Mouse (Mus musculus): ENCODE results near the gene Vmn1r178. TPM values are rescaled to one million over a fixed set of nuclear protein-coding genes. Genes with fewer than 3 reads are reported as not detected.
"Not testable (repeated sequence)": the region's sequence is repeated elsewhere in the genome, so short reads cannot be mapped to it uniquely, and the experiment has no call there.

The Vmn1r178 gene
- not detected in 2 replicates for polyA plus RNA-seq (2015; fragmentation: Nextera tagmentation; extraction: Ambion mirVana)

GRCm38 (mm10) chr7:23891709-23892108 lies at the start of gene Vmn1r178:
Gene Vmn1r178, plus strand, starts transcription at chr7:23892009.
- Histone ChIP-seq H3K9ac (ENCODE audit: low read depth, low read length) (no peak within 1 kb of the TSS), H3K27ac (no peak within 1 kb of the TSS), H3K4me3 (replicated peaks; ENCODE audit: low read depth, low read length) (no peak within 1 kb of the TSS), H3K9me3 (replicated peaks; ENCODE audit: low read length) (no peaks in the 10 kb centered on the region; the same call in 1 of the 2 replicates), H3K4me2 (ENCODE audit: low read length) (no peak within 1 kb of the TSS), H3K27me3 (ENCODE audit: insufficient read depth, low read length) (no peaks in the 10 kb centered on the region), H3K36me3 (ENCODE audit: insufficient read depth, low read length) (no peaks in the 10 kb centered on the region), H3K4me1 (replicated peaks; ENCODE audit: insufficient read depth, low read length) (no peaks in the 10 kb centered on the region)
- no peak for ATAC-seq (replicated peaks; ENCODE audit: low FRiP score, low read depth)
- 82% methylated on average over 1 of the region's 1 CpGs for WGBS
- no peak for DNase-seq (ENCODE audit: low spot score)
- TF ChIP-seq CTCF (IDR thresholded peaks at IDR 0.05; ENCODE audit: low read depth), result no peak

GRCm38 (mm10) chr7:23866349-23866748 lies 25.5 kb upstream of the Vmn1r178 start, which contains the start of gene Vmn1r177:
Gene Vmn1r177, minus strand, starts transcription at chr7:23866449.
- not testable (repeated sequence) for ATAC-seq (replicated peaks; ENCODE audit: low FRiP score, low read depth); H3K27ac ChIP-seq; H3K4me2 ChIP-seq (ENCODE audit: low read length); H3K9ac ChIP-seq (ENCODE audit: low read depth, low read length); DNase-seq (ENCODE audit: low spot score); H3K9me3 ChIP-seq (replicated peaks; ENCODE audit: low read length); H3K4me1 ChIP-seq (replicated peaks; ENCODE audit: insufficient read depth, low read length); H3K36me3 ChIP-seq (ENCODE audit: insufficient read depth, low read length); H3K4me3 ChIP-seq (replicated peaks; ENCODE audit: low read depth, low read length); H3K27me3 ChIP-seq (ENCODE audit: insufficient read depth, low read length)
- 6% methylated on average over 1 of the region's 1 CpGs for WGBS

- not testable (repeated sequence) for H3K4me3 ChIP-seq (replicated peaks; ENCODE audit: low read depth, low read length); H3K4me1 ChIP-seq (replicated peaks; ENCODE audit: insufficient read depth, low read length); H3K4me2 ChIP-seq (ENCODE audit: low read length); H3K27me3 ChIP-seq (ENCODE audit: insufficient read depth, low read length); ATAC-seq (replicated peaks; ENCODE audit: low FRiP score, low read depth); H3K36me3 ChIP-seq (ENCODE audit: insufficient read depth, low read length); H3K27ac ChIP-seq; H3K9ac ChIP-seq (ENCODE audit: low read depth, low read length); DNase-seq (ENCODE audit: low spot score); H3K9me3 ChIP-seq (replicated peaks; ENCODE audit: low read length)
- 71% methylated on average over 3 of the region's 4 CpGs for WGBS
Measured at GRCm38 (mm10) chr7:23876918-23877317, 14.9 kb upstream of the Vmn1r178 start.

- no peak within 1 kb of the TSS for H3K4me3 ChIP-seq (replicated peaks; ENCODE audit: low read depth, low read length)
- WGBS, result 43% methylated on average over 2 of the region's 2 CpGs
- H3K9me3 ChIP-seq (replicated peaks; ENCODE audit: low read length), result no peaks in the 10 kb centered on the region
- H3K4me2 ChIP-seq (ENCODE audit: low read length), result no peak within 1 kb of the TSS
- no peak for TF ChIP-seq CTCF (IDR thresholded peaks at IDR 0.05; ENCODE audit: low read depth)
- H3K36me3 ChIP-seq (ENCODE audit: insufficient read depth, low read length), result no peaks in the 10 kb centered on the region
- no peaks in the 10 kb centered on the region for H3K27me3 ChIP-seq (ENCODE audit: insufficient read depth, low read length)
- H3K4me1 ChIP-seq (replicated peaks; ENCODE audit: insufficient read depth, low read length), result no peaks in the 10 kb centered on the region
- no peak for ATAC-seq (replicated peaks; ENCODE audit: low FRiP score, low read depth)
- H3K9ac ChIP-seq (ENCODE audit: low read depth, low read length), result no peak within 1 kb of the TSS
- DNase-seq (ENCODE audit: low spot score), result no peak
- H3K27ac ChIP-seq, result no peak within 1 kb of the TSS
Measured at GRCm38 (mm10) chr7:23926678-23927077, 34.9 kb downstream of the Vmn1r178 start, which contains the start of gene Vmn1r179. Gene Vmn1r179, plus strand, starts transcription at chr7:23926978.

Other genes with a start within 250 kb of the Vmn1r178 start
- not detected in 2 replicates for gene Vmn1r172, start 233.7 kb upstream of the Vmn1r178 start, polyA plus RNA-seq (2015; fragmentation: Nextera tagmentation; extraction: Ambion mirVana)
- not detected in 2 replicates for gene Vmn1r173, start 191.3 kb upstream of the Vmn1r178 start, polyA plus RNA-seq (2015; fragmentation: Nextera tagmentation; extraction: Ambion mirVana)
- not detected in 2 replicates for gene Vmn1r174, start 139.7 kb upstream of the Vmn1r178 start, polyA plus RNA-seq (2015; fragmentation: Nextera tagmentation; extraction: Ambion mirVana)
- gene Vmn1r175, start 81.4 kb upstream of the Vmn1r178 start, polyA plus RNA-seq (2015; fragmentation: Nextera tagmentation; extraction: Ambion mirVana), result not detected in 2 replicates
- gene Vmn1r176, start 54.6 kb upstream of the Vmn1r178 start, polyA plus RNA-seq (2015; fragmentation: Nextera tagmentation; extraction: Ambion mirVana), result not detected in 2 replicates
- gene Vmn1r177, start 25.6 kb upstream of the Vmn1r178 start, polyA plus RNA-seq (2015; fragmentation: Nextera tagmentation; extraction: Ambion mirVana), result not detected in 2 replicates
- gene Vmn1r179, start 35.0 kb downstream of the Vmn1r178 start, polyA plus RNA-seq (2015; fragmentation: Nextera tagmentation; extraction: Ambion mirVana), result not detected in 2 replicates
- not detected in 2 replicates for gene Vmn1r180, start 58.6 kb downstream of the Vmn1r178 start, polyA plus RNA-seq (2015; fragmentation: Nextera tagmentation; extraction: Ambion mirVana)
- gene Vmn1r181, start 82.6 kb downstream of the Vmn1r178 start, polyA plus RNA-seq (2015; fragmentation: Nextera tagmentation; extraction: Ambion mirVana), result not detected in 2 replicates
- not detected in 2 replicates for gene V1rd19, start 109.7 kb downstream of the Vmn1r178 start, polyA plus RNA-seq (2015; fragmentation: Nextera tagmentation; extraction: Ambion mirVana)
- gene Vmn1r183, start 161.2 kb downstream of the Vmn1r178 start, polyA plus RNA-seq (2015; fragmentation: Nextera tagmentation; extraction: Ambion mirVana), result not detected in 2 replicates
- 12.1 and 13.6 TPM in 2 replicates for gene Zfp180, start 189.9 kb downstream of the Vmn1r178 start, polyA plus RNA-seq (2015; fragmentation: Nextera tagmentation; extraction: Ambion mirVana)
- 4.5 and 4.6 TPM in 2 replicates for gene Zfp112, start 220.3 kb downstream of the Vmn1r178 start, polyA plus RNA-seq (2015; fragmentation: Nextera tagmentation; extraction: Ambion mirVana)
- 12.4 and 13.3 TPM in 2 replicates for gene Zfp235, start 242.2 kb downstream of the Vmn1r178 start, polyA plus RNA-seq (2015; fragmentation: Nextera tagmentation; extraction: Ambion mirVana)

Measured in kidney, postnatal 0 days (tissue).